Mouse (Mus musculus): Measurements from ENCODE around the gene Fmnl3.

- TF ChIP-seq KAT2A (conservative IDR thresholded peaks at IDR 0.05; ENCODE audit: low read depth, low read length) (no peak), ZNF384 (IDR thresholded peaks at IDR 0.05; ENCODE audit: low read depth, low read length) (no peak), CTCF (IDR thresholded peaks at IDR 0.05 in 2 of 3, conservative IDR thresholded peaks at IDR 0.05 in 1 of 3; ENCODE audit: control insufficient read depth in 1 of 3, insufficient read depth in 1 of 3, low read depth in 2 of 3, low read length in 3 of 3, poor library complexity in 1 of 3, severe bottlenecking in 1 of 3) (no peak), TCF12 (IDR thresholded peaks at IDR 0.05; ENCODE audit: low read depth, low read length) (no peak), NELFE (IDR thresholded peaks at IDR 0.05; ENCODE audit: low read depth, low read length) (no peak), EP300 (IDR thresholded peaks at IDR 0.05; ENCODE audit: low read depth in 1 of 2, low read length in 2 of 2) (no peak), ZMIZ1 (IDR thresholded peaks at IDR 0.05; ENCODE audit: low read depth, low read length) (no peak), USF1 (IDR thresholded peaks at IDR 0.05; ENCODE audit: low read depth, low read length) (no peak), ELF1 (IDR thresholded peaks at IDR 0.05; ENCODE audit: low read depth, low read length) (no peak), BHLHE40 (IDR thresholded peaks at IDR 0.05; ENCODE audit: borderline replicate concordance, low read depth, low read length) (no peak), ZC3H11A (IDR thresholded peaks at IDR 0.05; ENCODE audit: low read depth, low read length) (no peak)
Observed at GRCm38 (mm10) chr15:99338916-99339315, 31.4 kb downstream of the Fmnl3 start.
